Mouse (Mus musculus) brain, embryonic 14.5 days (tissue): Measurements from ENCODE around the gene Grm6.

Experiments
- CTCF ChIP-seq: fragments of 200-500 bp; IDR thresholded peaks from 2 replicates; pipeline ENCODE4 v1.5.1; 2012; ENCODE audit warnings: inconsistent platforms, mild to moderate bottlenecking, moderate library complexity, borderline replicate concordance; ENCODE audit not compliant: insufficient read depth, insufficient read length; ENCODE audit errors: extremely low read depth
- POLR2A ChIP-seq: fragments of 200-500 bp; IDR thresholded peaks from 2 replicates; pipeline ENCODE4 v1.6.1; 2012; ENCODE audit warnings: mild to moderate bottlenecking, inconsistent platforms, borderline replicate concordance; ENCODE audit not compliant: poor library complexity, insufficient read depth, insufficient read length, severe bottlenecking; ENCODE audit errors: extremely low read depth

DNA sequence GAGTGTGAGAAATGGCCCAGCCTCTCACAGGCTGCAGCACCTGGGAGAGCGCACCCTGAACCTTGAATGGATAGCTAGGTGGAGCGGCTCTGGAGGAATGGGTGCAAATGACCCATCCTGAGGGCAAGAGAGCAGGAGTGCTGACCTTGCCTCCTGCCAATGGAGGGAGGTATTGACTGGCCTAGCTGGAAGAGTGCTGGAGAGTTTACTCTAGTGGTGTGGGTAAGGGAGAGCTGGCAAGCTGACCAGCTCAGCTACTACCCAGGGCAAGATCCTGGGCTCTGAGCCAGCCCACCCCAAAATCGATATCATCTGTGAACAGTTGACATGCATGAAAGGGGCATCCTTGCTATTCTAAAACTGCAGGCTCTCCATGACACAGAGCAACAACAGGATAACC is 4.5 kb upstream of the Grm6 start:
- no peak for TF ChIP-seq CTCF
- no peak for TF ChIP-seq POLR2A
